Mouse (Mus musculus): Measurements from ENCODE around the gene Manbal. TPM values are rescaled to one million over a fixed set of nuclear protein-coding genes. Genes with fewer than 3 reads are reported as not detected.

Gene Manbal
- total RNA-seq, 2 experiments from 2014 or later = 30.1 to 32.2 TPM

DNA sequence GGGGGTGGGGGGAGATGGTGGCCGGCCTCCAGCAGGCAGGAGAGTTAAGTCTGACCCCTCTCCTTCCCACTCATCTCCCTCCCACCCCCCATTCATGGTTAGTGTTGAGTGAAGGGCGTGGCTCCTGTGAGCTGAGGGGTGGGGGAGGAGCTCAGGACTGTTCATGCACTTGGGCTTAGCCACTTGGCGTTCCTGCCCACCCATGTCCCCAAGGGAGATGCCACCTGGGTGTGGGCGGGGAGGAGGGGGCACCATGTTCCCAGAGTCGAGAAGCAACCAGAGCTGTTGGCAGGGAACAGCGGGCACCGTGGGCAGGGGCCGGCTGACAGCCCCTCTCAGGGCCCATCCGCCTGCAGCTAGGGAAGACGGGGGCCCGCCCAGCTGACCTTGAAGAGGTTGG lies 69.1 kb downstream of the Manbal start:
- no peak for DNase-seq

- DNase-seq = no peak
Observed at GRCm38 (mm10) chr2:157437123-157437522, 69.7 kb downstream of the Manbal start.

- DNase-seq = no peak
Observed at GRCm38 (mm10) chr2:157441363-157441762, 74.0 kb downstream of the Manbal start.

Other genes with a start within 250 kb of the Manbal start
- 10 to 100 TPM; 15.9 to 20.2 TPM for gene Samhd1, start 232.3 kb upstream of the Manbal start, total RNA-seq (2021)
- 1 to 10 TPM; 5.7 to 6.9 TPM for gene Rbl1, start 163.1 kb upstream of the Manbal start, total RNA-seq (2021)
- gene Rpn2, start 88.6 kb upstream of the Manbal start, total RNA-seq (2021) = 100 to 1,000 TPM in 1 of 2 experiments, 10 to 100 TPM in 1; 97.2 to 114 TPM
- gene Mroh8, start 88.0 kb upstream of the Manbal start, total RNA-seq (2021) = under 1 TPM; 0.18 to 0.47 TPM
- gene Ghrh, start 20.1 kb upstream of the Manbal start, total RNA-seq (2021) = not detected
- gene Src, start 50.9 kb downstream of the Manbal start, total RNA-seq (2021) = 10 to 100 TPM in 1 of 2 experiments, 1 to 10 TPM in 1; 6.8 to 11.2 TPM
- 10 to 100 TPM; 11.3 to 14.3 TPM for gene Nnat, start 192.5 kb downstream of the Manbal start, total RNA-seq (2021)
- 10 to 100 TPM; 25.9 to 34.6 TPM for gene Blcap, start 203.7 kb downstream of the Manbal start, total RNA-seq (2021)

All from gastrocnemius, postnatal 10 days (tissue).